Mouse (Mus musculus): ENCODE results near the gene Clstn1.
A peak's percentile ranks its signal among the peaks of the same experiment; 100 is the strongest.

Clstn1 gene

GRCm38 (mm10) chr4:149567432-149568026 lies 18.7 kb upstream of the Clstn1 start:
- peak; percentile 52 to 70 for DNase-seq

GRCm38 (mm10) chr4:149568622-149569021 lies 17.6 kb upstream of the Clstn1 start:
- peak in 1 of 2 experiments; percentile 44 for DNase-seq

GRCm38 (mm10) chr4:149569781-149570497 lies 16.3 kb upstream of the Clstn1 start:
- peak in 1 of 2 experiments; percentile 46 for DNase-seq

GRCm38 (mm10) chr4:149570498-149570863 lies 15.8 kb upstream of the Clstn1 start:
- DNase-seq = no peak

GRCm38 (mm10) chr4:149571209-149571608 lies 15.1 kb upstream of the Clstn1 start:
- no peak for DNase-seq

GRCm38 (mm10) chr4:149571651-149572149 lies 14.6 kb upstream of the Clstn1 start:
- DNase-seq = peak; percentile 58 to 67

- DNase-seq = no peak
These were observed 13.8 kb upstream of the Clstn1 start for GRCm38 (mm10) chr4:149572446-149572845.

- DNase-seq = no peak
These were observed 13.4 kb upstream of the Clstn1 start for GRCm38 (mm10) chr4:149572851-149573250.

GRCm38 (mm10) chr4:149574391-149574821 lies 11.9 kb upstream of the Clstn1 start:
- no peak for DNase-seq

GRCm38 (mm10) chr4:149576061-149576460 lies 10.2 kb upstream of the Clstn1 start:
- DNase-seq = no peak

- DNase-seq = no peak
These were observed 9.2 kb upstream of the Clstn1 start for GRCm38 (mm10) chr4:149576993-149577548.

GRCm38 (mm10) chr4:149578085-149578681 lies 8.1 kb upstream of the Clstn1 start:
- DNase-seq = no peak

- DNase-seq = no peak
These were observed 7.4 kb upstream of the Clstn1 start for GRCm38 (mm10) chr4:149578831-149579230.

GRCm38 (mm10) chr4:149585236-149585635 lies 1.0 kb upstream of the Clstn1 start:
- DNase-seq = no peak

GRCm38 (mm10) chr4:149586783-149587595 lies 721 bp downstream of the Clstn1 start:
- DNase-seq = peak; percentile 79 to 84

- no peak for DNase-seq
These were observed 1.4 kb downstream of the Clstn1 start for GRCm38 (mm10) chr4:149587596-149588168.

- no peak for DNase-seq
These were observed 3.9 kb downstream of the Clstn1 start for GRCm38 (mm10) chr4:149590200-149590599.

- DNase-seq = peak in 1 of 2 experiments; percentile 49
These were observed 5.2 kb downstream of the Clstn1 start for GRCm38 (mm10) chr4:149591486-149591885.

- no peak for DNase-seq
These were observed 8.8 kb downstream of the Clstn1 start for GRCm38 (mm10) chr4:149594913-149595581.

- peak in 1 of 2 experiments; percentile 57 for DNase-seq
These were observed 11.5 kb downstream of the Clstn1 start for GRCm38 (mm10) chr4:149597641-149598208.

- no peak for DNase-seq
These were observed 13.3 kb downstream of the Clstn1 start for GRCm38 (mm10) chr4:149599549-149599948.

All from cerebellum, postnatal 25 days (tissue).